Mouse (Mus musculus): ENCODE results near the gene Slco3a1. TPM values are rescaled to one million over a fixed set of nuclear protein-coding genes. Genes with fewer than 3 reads are reported as not detected.

Slco3a1 gene
- polyA plus RNA-seq, 1 experiment from 2014 or later: 1.2 TPM

- no peak for ATAC-seq (ENCODE audit: low read depth)
Observed at GRCm38 (mm10) chr7:74361677-74362076, 192.9 kb downstream of the Slco3a1 start.

DNA sequence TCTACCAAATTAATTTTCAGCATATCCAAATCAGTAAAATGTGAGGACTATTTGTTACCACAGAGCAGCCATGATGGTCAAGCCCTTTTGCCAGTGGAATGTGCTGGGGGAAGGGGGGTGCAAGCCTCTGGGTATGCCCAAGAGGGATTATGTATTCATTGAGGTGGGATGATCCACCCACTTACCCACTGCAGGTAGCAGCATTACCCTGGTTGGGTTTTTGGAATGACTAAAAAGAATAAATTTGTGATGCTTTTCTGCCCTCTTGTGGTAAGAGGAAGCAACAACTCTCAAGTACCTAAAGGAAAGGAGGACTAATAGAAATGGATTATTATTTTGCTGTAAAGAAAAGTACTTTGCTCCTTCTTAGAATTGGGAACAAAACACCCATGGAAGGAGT is 197.6 kb downstream of the Slco3a1 start:
- DNase-seq (no peak), ATAC-seq (ENCODE audit: low read depth) (no peak)
- Histone ChIP-seq H3K27me3 (no peaks in the 10 kb centered on the region), H3K9me3 (replicated peaks) (no peaks in the 10 kb centered on the region), H3K9ac (no peak overlapping the region), H3K4me3 (replicated peaks) (no peak overlapping the region), H3K4me2 (no peak overlapping the region), H3K27ac (no peak overlapping the region), H3K4me1 (replicated peaks) (no peaks in the 10 kb centered on the region), H3K36me3 (no peaks in the 10 kb centered on the region)

More at GRCm38 (mm10) chr7:74361677-74362076, 192.9 kb downstream of the Slco3a1 start:
- H3K27me3 ChIP-seq: no peaks in the 10 kb centered on the region
- H3K4me3 ChIP-seq (replicated peaks): no peak overlapping the region
- H3K4me1 ChIP-seq (replicated peaks): no peaks in the 10 kb centered on the region
- no peaks in the 10 kb centered on the region for H3K36me3 ChIP-seq
- H3K9ac ChIP-seq: no peak overlapping the region
- WGBS (ENCODE audit: insufficient replicate concordance): 48% methylated on average over 2 of the region's 2 CpGs
- no peak overlapping the region for H3K27ac ChIP-seq
- H3K4me2 ChIP-seq: no peak overlapping the region
- no peak for DNase-seq
- no peaks in the 10 kb centered on the region for H3K9me3 ChIP-seq (replicated peaks)

DNA sequence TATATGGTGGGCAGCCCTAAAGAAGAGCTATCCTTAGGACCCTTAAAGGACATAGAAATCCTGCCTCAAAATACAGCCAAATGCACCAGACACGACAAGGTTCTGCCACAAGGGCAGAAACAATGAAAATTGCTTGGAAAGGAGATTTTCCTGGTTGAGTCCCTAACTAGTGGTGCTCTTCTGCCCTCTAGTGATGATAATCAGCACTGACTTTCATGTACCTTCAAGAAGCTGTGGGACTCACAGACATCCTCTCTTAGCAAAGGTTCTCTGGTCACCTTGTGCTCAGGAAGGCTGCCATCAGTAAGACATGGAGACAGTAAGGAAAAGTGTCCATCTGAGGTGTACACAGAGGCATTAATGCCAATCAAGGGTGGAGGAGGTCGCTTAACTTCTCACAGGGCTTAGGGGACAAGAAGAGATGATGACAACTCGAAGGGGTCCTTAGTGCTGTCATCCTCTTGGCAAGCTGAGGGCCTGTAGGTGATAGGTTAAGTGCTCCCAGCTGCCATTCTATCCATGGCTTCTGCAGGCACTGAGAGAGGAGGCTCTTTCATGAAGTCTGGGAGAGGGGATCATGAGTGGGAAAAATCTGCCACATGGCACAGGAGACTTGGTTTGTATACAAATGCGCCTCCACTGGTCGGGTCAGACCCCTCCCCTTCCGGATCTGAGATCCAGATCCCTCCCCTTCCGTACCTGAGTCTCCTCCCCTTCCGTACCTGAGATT is 199.9 kb downstream of the Slco3a1 start:
- no peak overlapping the region for H3K27ac ChIP-seq
- H3K4me1 ChIP-seq (replicated peaks): no peaks in the 10 kb centered on the region
- DNase-seq: no peak
- 44% methylated on average over 8 of the region's 8 CpGs for WGBS (ENCODE audit: insufficient replicate concordance)
- H3K27me3 ChIP-seq: no peaks in the 10 kb centered on the region
- no peak overlapping the region for H3K4me2 ChIP-seq
- H3K36me3 ChIP-seq: no peaks in the 10 kb centered on the region
- H3K9ac ChIP-seq: no peak overlapping the region
- H3K4me3 ChIP-seq (replicated peaks): no peak overlapping the region
- ATAC-seq (ENCODE audit: low read depth): no peak
- H3K9me3 ChIP-seq (replicated peaks): no peaks in the 10 kb centered on the region

- DNase-seq: no peak
- H3K9me3 ChIP-seq (replicated peaks): no peaks in the 10 kb centered on the region
- H3K4me2 ChIP-seq: no peak overlapping the region
- 76% methylated on average over 13 of the region's 13 CpGs for WGBS (ENCODE audit: insufficient replicate concordance)
- H3K36me3 ChIP-seq: no peaks in the 10 kb centered on the region
- no peaks in the 10 kb centered on the region for H3K27me3 ChIP-seq
- no peak overlapping the region for H3K4me3 ChIP-seq (replicated peaks)
- H3K27ac ChIP-seq: no peak overlapping the region
- no peaks in the 10 kb centered on the region for H3K4me1 ChIP-seq (replicated peaks)
- H3K9ac ChIP-seq: no peak overlapping the region
- ATAC-seq (ENCODE audit: low read depth): no peak
Observed at GRCm38 (mm10) chr7:74353707-74354468, 200.7 kb downstream of the Slco3a1 start.

GRCm38 (mm10) chr7:74353240-74353639 is 201.3 kb downstream of the Slco3a1 start:
- Histone ChIP-seq H3K9ac (no peak overlapping the region), H3K36me3 (no peaks in the 10 kb centered on the region), H3K4me2 (no peak overlapping the region), H3K4me1 (replicated peaks) (no peaks in the 10 kb centered on the region), H3K4me3 (replicated peaks) (no peak overlapping the region), H3K9me3 (replicated peaks) (no peaks in the 10 kb centered on the region), H3K27me3 (no peaks in the 10 kb centered on the region), H3K27ac (no peak overlapping the region)
- DNase-seq (no peak), ATAC-seq (ENCODE audit: low read depth) (no peak)
- 85% methylated on average over 7 of the region's 7 CpGs for WGBS (ENCODE audit: insufficient replicate concordance)

DNA sequence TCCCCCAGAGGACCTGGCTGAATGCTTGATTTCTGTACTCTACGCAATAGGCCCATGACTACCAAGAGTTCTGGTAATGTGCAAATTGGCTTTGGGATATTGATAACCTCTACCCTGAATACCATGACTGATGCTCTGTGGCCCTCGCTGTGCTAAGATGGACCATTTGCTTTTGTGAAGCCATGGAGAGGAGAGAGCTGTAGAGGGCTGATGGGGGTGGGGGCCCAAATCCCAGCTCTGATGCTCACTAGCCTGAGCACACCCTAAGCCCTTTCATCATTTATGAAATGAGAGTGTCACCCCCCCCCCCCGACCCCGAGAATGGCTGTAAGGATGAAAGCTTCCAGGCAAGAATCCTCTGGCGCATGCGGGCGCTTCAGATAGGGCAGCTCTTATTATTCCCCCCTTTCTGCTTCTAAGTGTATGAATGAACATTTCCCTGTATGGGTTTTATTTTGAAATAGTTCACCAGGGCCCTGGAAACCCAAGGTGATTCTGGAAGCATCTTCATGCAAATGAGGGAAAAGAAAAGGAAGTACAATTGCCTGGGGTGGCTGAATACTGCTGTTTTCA is 206.2 kb downstream of the Slco3a1 start:
- H3K4me2 ChIP-seq: no peak overlapping the region
- DNase-seq: no peak
- no peak overlapping the region for H3K9ac ChIP-seq
- no peaks in the 10 kb centered on the region for H3K9me3 ChIP-seq (replicated peaks)
- no peak overlapping the region for H3K4me3 ChIP-seq (replicated peaks)
- ATAC-seq (ENCODE audit: low read depth): no peak
- H3K36me3 ChIP-seq: no peaks in the 10 kb centered on the region
- no peaks in the 10 kb centered on the region for H3K4me1 ChIP-seq (replicated peaks)
- H3K27me3 ChIP-seq: no peaks in the 10 kb centered on the region
- WGBS (ENCODE audit: insufficient replicate concordance): 79% methylated on average over 7 of the region's 7 CpGs
- no peak overlapping the region for H3K27ac ChIP-seq

- Histone ChIP-seq H3K27me3 (no peaks in the 10 kb centered on the region), H3K9ac (no peak overlapping the region), H3K4me1 (replicated peaks) (no peaks in the 10 kb centered on the region), H3K27ac (no peak overlapping the region), H3K9me3 (replicated peaks) (no peaks in the 10 kb centered on the region), H3K4me3 (replicated peaks) (no peak overlapping the region), H3K36me3 (no peaks in the 10 kb centered on the region), H3K4me2 (no peak overlapping the region)
- WGBS (ENCODE audit: insufficient replicate concordance): 77% methylated on average over 9 of the region's 9 CpGs
- no peak for DNase-seq
- ATAC-seq (ENCODE audit: low read depth): no peak
Observed at GRCm38 (mm10) chr7:74347026-74347425, 207.6 kb downstream of the Slco3a1 start.

DNA sequence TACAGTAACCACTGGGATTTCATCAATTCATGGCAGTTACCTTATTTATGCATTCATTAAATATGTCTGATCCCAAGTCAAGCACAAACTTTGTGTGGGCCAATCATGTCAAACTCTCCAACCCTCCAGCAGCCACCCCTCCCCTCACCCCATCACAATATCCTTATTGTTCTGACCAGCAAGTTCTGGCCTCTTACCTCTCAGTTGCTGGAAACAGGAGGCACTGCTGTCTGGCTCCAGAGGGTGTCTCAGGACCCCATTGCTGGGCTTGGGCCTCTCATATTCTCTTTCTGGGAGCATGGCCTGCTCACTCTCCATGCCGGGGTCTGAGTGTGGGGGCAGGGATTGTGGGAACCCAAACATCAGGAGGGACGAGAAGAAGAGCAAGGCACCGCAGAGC is 208.1 kb downstream of the Slco3a1 start:
- DNase-seq (no peak), ATAC-seq (ENCODE audit: low read depth) (no peak)
- H3K9ac ChIP-seq: no peak overlapping the region
- no peak overlapping the region for H3K27ac ChIP-seq
- 71% methylated on average over 3 of the region's 3 CpGs for WGBS (ENCODE audit: insufficient replicate concordance)
- H3K9me3 ChIP-seq (replicated peaks): no peaks in the 10 kb centered on the region
- peaks cover under 1% of the 10 kb centered on the region; the same call in 1 of the 2 replicates for H3K4me1 ChIP-seq (replicated peaks)
- H3K4me2 ChIP-seq: no peak overlapping the region
- H3K36me3 ChIP-seq: no peaks in the 10 kb centered on the region
- H3K4me3 ChIP-seq (replicated peaks): no peak overlapping the region
- no peaks in the 10 kb centered on the region for H3K27me3 ChIP-seq

DNA sequence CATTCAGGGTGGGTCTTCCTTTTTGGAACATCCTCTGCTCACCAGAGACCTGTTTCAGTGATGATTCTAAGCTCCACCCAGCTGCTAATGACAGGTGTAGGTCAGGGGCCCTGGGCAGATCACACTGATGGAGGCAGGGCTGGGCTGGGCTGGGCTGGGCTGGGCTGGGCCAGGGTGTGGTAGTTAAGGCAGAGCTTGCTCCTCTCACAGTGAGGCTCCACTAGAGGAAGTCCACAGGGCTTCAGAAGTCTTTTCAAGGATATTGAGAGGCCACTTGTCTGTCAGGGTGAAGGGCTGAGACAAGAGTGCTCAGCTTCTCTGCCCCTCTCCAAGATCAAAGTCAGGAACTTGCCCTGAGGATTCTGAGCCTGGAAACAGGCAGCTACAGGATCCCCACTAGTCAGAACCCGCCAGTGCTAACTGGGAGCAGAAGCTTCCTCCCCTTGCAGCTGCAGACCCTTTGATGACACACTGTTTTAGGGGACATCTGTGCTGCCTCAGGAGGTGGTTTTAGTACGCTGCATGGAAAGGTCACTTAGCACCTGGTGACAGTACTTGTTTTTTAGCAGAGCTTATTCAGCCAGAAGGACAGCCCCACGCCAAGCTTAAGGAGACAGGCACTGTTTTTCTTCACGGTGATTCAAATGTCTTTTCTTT is 213.3 kb downstream of the Slco3a1 start:
- ATAC-seq (ENCODE audit: low read depth): no peak

DNA sequence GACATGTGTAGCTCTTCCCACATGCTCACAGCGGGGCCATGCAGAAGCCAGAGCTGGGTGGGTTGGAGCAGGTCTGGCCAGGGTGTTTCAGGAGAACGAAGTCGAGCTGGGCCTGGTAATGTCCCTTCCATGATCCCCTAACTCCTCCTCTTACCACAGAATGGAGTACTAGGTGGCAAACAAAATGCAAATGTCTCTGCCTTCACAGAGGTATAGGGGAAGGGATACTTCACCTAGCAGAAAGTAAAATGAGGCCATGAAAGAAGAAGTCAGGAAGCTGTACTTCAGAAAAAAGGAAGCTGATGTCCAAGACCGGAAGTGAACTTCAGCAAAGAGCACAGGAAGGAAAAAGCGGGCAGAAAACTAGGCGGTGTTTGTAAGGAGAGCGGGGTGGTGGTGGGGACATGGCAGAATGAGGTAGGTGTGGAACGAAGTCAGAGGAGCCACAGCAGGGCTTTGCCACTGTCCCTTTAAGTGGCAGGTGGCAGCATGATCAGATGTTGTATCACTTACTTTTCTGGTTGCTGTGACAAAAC is 214.1 kb downstream of the Slco3a1 start:
- no peak for ATAC-seq (ENCODE audit: low read depth)
- Histone ChIP-seq H3K4me3 (replicated peaks) (no peak overlapping the region), H3K36me3 (no peaks in the 10 kb centered on the region), H3K27me3 (no peaks in the 10 kb centered on the region), H3K9ac (no peak overlapping the region), H3K4me2 (no peak overlapping the region), H3K9me3 (replicated peaks) (no peaks in the 10 kb centered on the region), H3K4me1 (replicated peaks) (peaks cover 5% of the 10 kb centered on the region), H3K27ac (no peak overlapping the region)
- no peak for DNase-seq
- WGBS (ENCODE audit: insufficient replicate concordance): 41% methylated on average over 8 of the region's 8 CpGs

More for the DNA sequence above, 213.3 kb downstream of the Slco3a1 start:
- Histone ChIP-seq H3K27me3 (no peaks in the 10 kb centered on the region), H3K27ac (no peak overlapping the region), H3K36me3 (no peaks in the 10 kb centered on the region), H3K4me3 (replicated peaks) (no peak overlapping the region), H3K4me2 (no peak overlapping the region), H3K9me3 (replicated peaks) (no peaks in the 10 kb centered on the region), H3K9ac (no peak overlapping the region), H3K4me1 (replicated peaks) (peaks cover 5% of the 10 kb centered on the region)
- DNase-seq: no peak
- 41% methylated on average over 4 of the region's 4 CpGs for WGBS (ENCODE audit: insufficient replicate concordance)

Data from liver, embryonic 13.5 days (tissue).